Mouse (Mus musculus) left cerebral cortex, adult 18-20 months (tissue): ENCODE measurements around the gene Rab6b. TPM values are rescaled to one million over a fixed set of nuclear protein-coding genes. Genes with fewer than 3 reads are reported as not detected.

ENCODE experiments used
- DNase-seq, 2 experiments: peaks; one replicate each; pipeline ENCODE4 v3.0.0; 2021 to 2022; ENCODE audit warnings: low spot score in 2 of 2, mixed read lengths in 1 of 2
- total RNA-seq, 2 experiments: library from RNA; stranded (reverse); gene quantifications; 2 replicates each; pipeline ENCODE4 v1.2.3; 2021

Gene Rab6b
- total RNA-seq, 2 experiments from 2014 or later = 566 to 572 TPM

GRCm38 (mm10) chr9:103188416-103188815 lies 76.8 kb downstream of the Rab6b start:
- no peak for DNase-seq

DNA sequence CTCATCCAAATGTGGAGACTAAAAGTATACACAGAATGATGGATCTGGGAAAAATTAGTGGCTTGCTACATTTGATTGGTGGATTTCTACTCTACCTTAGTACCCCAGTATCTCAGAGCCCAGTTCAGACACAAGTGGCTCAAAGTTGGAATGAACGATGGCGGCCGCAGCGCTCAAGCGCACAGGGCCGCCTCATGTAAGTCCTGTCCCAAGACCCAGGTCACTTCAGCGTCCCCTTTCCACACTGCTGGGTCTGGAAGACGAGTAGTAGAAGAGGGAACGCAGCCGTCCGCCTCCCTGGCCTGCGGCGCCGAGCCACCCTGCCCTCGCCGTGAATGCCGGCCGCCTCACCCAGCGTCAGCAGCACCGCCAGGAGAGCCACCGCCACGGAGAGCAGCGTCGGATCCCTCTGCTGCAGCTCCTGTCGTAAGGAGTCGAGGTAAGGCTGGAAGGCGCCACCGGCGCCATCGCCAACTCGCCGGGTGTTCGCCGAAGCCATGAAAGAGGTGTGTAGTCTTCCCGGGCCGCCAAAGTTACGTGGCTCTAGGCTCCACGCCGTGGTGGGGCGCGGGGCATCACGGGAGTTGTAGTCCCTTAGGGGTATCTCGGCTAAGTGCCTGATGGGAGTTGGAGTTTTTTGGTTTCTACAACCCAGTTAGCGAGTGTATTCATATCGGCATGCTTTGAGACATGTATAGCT lies 90.1 kb downstream of the Rab6b start, which contains the start of gene Srprb:
Gene Srprb, minus strand, starts transcription at position 577 of the 700 bp plus-strand sequence.
- peak; percentile 94 to 95 for DNase-seq

DNA sequence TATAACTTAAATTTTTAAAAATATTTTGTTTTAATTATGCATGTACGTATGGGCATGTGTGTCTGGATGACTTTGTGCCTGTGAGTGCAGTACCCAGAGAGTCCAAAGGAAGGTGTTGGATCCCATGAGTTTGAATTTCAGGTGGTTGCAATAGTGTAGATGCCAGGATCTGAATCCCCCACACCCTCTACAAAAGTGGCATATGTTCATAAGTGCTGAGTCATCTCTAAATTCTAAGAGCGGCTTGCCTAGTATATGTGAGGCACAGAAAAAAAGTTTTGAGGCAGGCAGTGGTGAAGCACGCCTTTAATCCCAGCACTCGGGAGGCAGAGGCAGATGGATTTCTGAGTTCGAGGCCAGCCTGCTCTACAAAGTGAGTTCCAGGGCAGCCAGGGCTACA lies 94.2 kb downstream of the Rab6b start:
- no peak for DNase-seq

GRCm38 (mm10) chr9:103207846-103208245 lies 96.3 kb downstream of the Rab6b start:
- DNase-seq = peak; percentile 62 to 66

DNA sequence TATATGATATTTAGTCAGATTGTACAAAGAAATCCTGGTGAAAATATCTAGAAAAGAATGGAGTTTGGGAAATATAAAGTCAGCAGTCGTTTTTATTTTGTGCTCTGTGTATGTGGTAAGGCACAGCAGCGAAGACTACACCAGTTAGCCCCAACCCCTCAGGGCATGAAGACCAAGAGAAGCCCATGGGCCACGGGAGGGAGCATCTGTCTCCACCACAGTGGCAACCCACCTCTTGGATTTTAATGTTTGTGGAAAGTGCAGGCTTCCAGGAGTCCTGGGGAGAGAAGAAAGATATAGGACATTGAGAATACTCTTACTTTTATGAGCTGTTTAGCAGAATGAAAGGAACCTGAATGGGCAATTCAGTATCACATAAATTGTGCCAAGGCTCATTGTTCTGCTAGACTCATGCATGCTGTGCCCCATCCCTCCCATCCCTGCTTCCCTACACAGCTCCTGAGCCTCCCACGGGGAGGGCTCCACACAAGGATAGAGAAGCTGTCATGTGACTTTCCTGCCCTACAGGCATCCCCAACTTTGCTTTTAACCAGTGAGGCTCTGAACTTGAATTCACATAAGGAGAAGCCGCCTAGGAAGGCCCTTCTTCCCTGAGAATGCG lies 97.3 kb downstream of the Rab6b start:
- no peak for DNase-seq

DNA sequence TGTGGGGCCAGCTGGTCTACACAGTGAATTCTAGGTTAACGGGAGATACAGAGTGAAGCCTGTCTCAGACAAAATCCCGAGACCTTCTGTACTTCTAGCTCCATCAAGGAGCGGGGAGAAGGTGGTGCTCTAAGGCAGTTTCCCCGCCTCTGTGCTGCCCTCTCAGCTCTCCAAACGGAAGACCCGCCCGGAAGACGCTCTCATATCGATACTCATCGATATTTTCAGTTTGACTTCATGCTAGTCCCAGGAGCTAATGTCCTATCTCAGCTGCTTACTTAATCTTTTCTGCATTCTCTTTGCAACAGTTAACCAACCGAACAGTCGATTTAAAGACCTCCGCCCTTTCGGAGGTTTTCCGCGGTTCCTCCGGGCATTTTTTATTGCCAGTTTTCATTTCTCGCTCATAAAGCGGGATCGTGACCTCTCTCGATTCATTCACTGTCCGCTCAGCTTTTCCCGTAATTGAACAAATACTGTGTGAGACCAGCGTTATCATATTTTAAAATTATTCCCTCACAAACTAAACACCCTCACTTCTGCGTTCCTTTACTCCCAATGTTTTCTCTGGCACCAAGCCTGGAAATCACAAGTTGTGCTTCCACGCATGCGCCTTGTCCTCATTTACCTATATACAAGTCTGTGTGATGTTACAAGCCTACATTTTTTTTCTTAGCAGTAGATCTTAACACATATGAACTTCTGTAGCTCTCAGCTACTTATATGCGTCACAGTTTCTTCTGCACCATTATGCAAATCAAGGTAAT lies 101.2 kb downstream of the Rab6b start:
- no peak for DNase-seq

- no peak for DNase-seq
Measured at GRCm38 (mm10) chr9:103213631-103214030, 102.0 kb downstream of the Rab6b start.

GRCm38 (mm10) chr9:103214281-103214680 lies 102.7 kb downstream of the Rab6b start:
- no peak for DNase-seq

GRCm38 (mm10) chr9:103224721-103225120 lies 113.1 kb downstream of the Rab6b start:
- no peak for DNase-seq

- DNase-seq = no peak
Measured at GRCm38 (mm10) chr9:103225464-103225863, 113.9 kb downstream of the Rab6b start.

DNA sequence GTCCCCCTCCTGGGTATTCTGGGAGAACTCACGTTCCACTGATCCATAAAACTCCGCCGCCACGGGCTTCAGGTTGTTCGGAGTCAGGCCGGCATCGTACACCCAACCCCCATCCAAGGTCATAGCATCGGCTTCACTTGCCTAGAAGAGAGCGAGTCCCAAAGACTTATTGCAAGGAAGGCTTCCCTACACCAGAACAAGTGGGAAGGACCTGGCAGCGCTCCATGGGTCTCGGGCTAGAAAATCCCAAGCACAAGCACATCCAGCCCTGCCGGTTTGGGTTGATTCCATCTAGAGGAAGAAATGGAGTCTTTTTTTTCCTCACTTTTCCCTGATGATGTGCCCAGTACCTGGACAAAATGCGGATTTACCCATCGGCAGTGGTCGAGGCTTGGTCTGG lies 115.2 kb downstream of the Rab6b start:
- no peak for DNase-seq

DNA sequence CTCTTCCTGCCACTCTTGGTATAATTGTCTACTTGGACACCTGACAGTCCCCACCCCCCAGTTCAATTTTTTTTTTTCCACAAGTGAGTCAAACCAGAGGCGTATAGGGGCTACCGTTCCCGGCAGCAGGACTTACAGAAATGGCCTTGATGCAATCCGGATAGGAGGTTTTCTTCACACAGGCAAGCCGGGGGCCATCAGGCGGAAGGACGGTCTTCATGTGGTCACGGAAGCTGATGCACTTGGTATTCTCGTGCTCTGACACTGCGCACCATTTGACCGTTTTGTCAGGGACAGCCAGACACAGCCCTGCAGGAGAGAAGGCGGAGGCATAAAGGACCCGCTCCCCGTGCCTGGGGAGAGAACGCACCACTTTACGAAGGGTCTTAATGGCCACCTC lies 116.2 kb downstream of the Rab6b start:
- no peak for DNase-seq

GRCm38 (mm10) chr9:103228370-103229003 lies 116.9 kb downstream of the Rab6b start:
- DNase-seq = no peak

GRCm38 (mm10) chr9:103229037-103229867 lies 117.7 kb downstream of the Rab6b start:
- DNase-seq = no peak

- peak; percentile 29 to 42 for DNase-seq
Measured at GRCm38 (mm10) chr9:103230151-103230951, 118.8 kb downstream of the Rab6b start, which contains the start of the genes Gm20425 and Trf. TSS of gene Gm20425 (minus strand) at chr9:103230307. TSS of gene Trf (minus strand) at chr9:103230444.

GRCm38 (mm10) chr9:103232232-103233005 lies 120.8 kb downstream of the Rab6b start:
- DNase-seq = no peak

DNA sequence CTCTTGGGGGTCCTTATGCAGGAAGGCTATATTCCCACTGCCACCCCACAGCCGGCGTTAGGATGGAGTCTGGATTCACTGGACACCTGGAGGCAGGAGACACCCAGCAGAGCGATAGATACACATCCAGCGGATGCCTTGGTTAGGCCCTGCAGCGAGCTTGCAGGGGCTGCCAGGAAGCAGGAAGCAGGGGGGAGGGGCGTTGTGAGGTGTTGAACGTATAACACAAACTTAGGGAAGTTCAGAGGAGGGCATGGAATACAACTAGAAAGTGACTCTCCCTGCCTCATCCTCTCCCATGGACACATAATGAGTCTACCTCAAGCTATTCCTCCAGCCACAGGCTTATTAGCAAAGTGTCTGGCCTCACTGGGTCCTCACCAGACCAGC lies 121.4 kb downstream of the Rab6b start:
- no peak for DNase-seq

GRCm38 (mm10) chr9:103234059-103234458 lies 122.5 kb downstream of the Rab6b start:
- DNase-seq = no peak
